Mouse (Mus musculus) heart, embryonic 13.5 days (tissue): ENCODE data around the gene Ppp1r12a. TPM values are rescaled to one million over a fixed set of nuclear protein-coding genes. Genes with fewer than 3 reads are reported as not detected.

Source experiments
- ATAC-seq: fragments of 200-750 bp; cut with Nextera tagmentation; 2 replicates; pipeline ENCODE4 v1.8.0; 2017; ENCODE audit warnings: moderate TSS enrichment; ENCODE audit not compliant: insufficient number of reproducible peaks, low FRiP score, low TSS enrichment; ENCODE audit errors: extremely low read depth
- H3K27ac ChIP-seq: fragments of 300-500 bp; sonication (generic); replicated peaks from 2 replicates; pipeline ENCODE4 v1.5.1; 2015; ENCODE audit warnings: moderate library complexity, mild to moderate bottlenecking, inconsistent platforms
- H3K27me3 ChIP-seq: fragments of 300-500 bp; sonication (generic); replicated peaks from 2 replicates; pipeline ENCODE4 v1.6.1; 2015; ENCODE audit warnings: mild to moderate bottlenecking, inconsistent platforms
- H3K36me3 ChIP-seq: fragments of 300-500 bp; sonication (generic); 2 replicates; pipeline ENCODE4 v1.6.1; 2015; ENCODE audit warnings: mild to moderate bottlenecking, inconsistent platforms
- H3K4me1 ChIP-seq: fragments of 300-500 bp; sonication (generic); 2 replicates; pipeline ENCODE4 v1.6.1; 2015; ENCODE audit warnings: inconsistent platforms
- H3K4me2 ChIP-seq: fragments of 300-500 bp; sonication (generic); 2 replicates; pipeline ENCODE4 v1.6.1; 2015; ENCODE audit warnings: inconsistent platforms, mild to moderate bottlenecking, moderate library complexity
- H3K4me3 ChIP-seq: fragments of 300-500 bp; sonication (generic); 2 replicates; pipeline ENCODE4 v1.5.1; 2015; ENCODE audit warnings: moderate library complexity, mild to moderate bottlenecking, inconsistent platforms
- H3K9ac ChIP-seq: fragments of 300-500 bp; sonication (generic); 2 replicates; pipeline ENCODE4 v1.6.1; 2015; ENCODE audit warnings: inconsistent platforms, mild to moderate bottlenecking, moderate library complexity
- H3K9me3 ChIP-seq: fragments of 300-500 bp; sonication (generic); 2 replicates; pipeline ENCODE4 v1.6.1; 2016; ENCODE audit warnings: inconsistent platforms
- WGBS: fragments of 180-500 bp; shearing (Covaris S2); methylation state at CpG from one replicate; pipeline ENCODE4 v1.1.7; 2015; ENCODE audit warnings: mixed read lengths; 5-methylcytosine and 5-hydroxymethylcytosine counted together
- polyA plus RNA-seq: library from polyadenylated mRNA; unstranded; fragments of >200 nt; fragmentation: Nextera tagmentation; extraction: Ambion mirVana; gene quantifications from 2 replicates; pipeline ENCODE4 v1.2.1, GENCODE M21; 2015

Ppp1r12a gene
- polyA plus RNA-seq: 88.1 and 100.0 TPM in 2 replicates

- Histone ChIP-seq H3K4me3 (peak within 1 kb of the TSS; percentile 95), H3K9me3 (no peaks in the 10 kb centered on the region), H3K4me2 (peak within 1 kb of the TSS; percentile 70), H3K27ac (peak within 1 kb of the TSS; percentile 100), H3K27me3 (no peaks in the 10 kb centered on the region), H3K36me3 (no peaks in the 10 kb centered on the region), H3K4me1 (peaks cover 29% of the 10 kb centered on the region), H3K9ac (peak within 1 kb of the TSS; percentile 100)
- WGBS: under 1% methylated on average over 72 of the region's 89 CpGs
- peak; percentile 90 for ATAC-seq
These were observed at the start of gene Ppp1r12a for GRCm38 (mm10) chr10:108161261-108162256. Ppp1r12a (plus strand) TSS chr10:108162193.

GRCm38 (mm10) chr10:108113361-108114237, 48.4 kb upstream of the Ppp1r12a start:
- ATAC-seq: peak; percentile 31; the same call in 1 of the 2 replicates
- H3K36me3 ChIP-seq: no peaks in the 10 kb centered on the region
- H3K9ac ChIP-seq: peak overlapping the region; percentile 74
- no peaks in the 10 kb centered on the region for H3K27me3 ChIP-seq
- WGBS: 17% methylated on average over 17 of the region's 17 CpGs
- peak overlapping the region; percentile 72 for H3K4me2 ChIP-seq
- peak overlapping the region; percentile 47 for H3K4me3 ChIP-seq
- peak overlapping the region; percentile 76 for H3K27ac ChIP-seq
- H3K4me1 ChIP-seq: peaks cover 18% of the 10 kb centered on the region
- no peaks in the 10 kb centered on the region for H3K9me3 ChIP-seq

- no peak overlapping the region for H3K4me3 ChIP-seq
- 75% methylated on average over 13 of the region's 13 CpGs for WGBS
- H3K4me1 ChIP-seq: peaks cover 6% of the 10 kb centered on the region
- no peak overlapping the region for H3K9ac ChIP-seq
- no peaks in the 10 kb centered on the region for H3K27me3 ChIP-seq
- no peak for ATAC-seq
- no peak overlapping the region for H3K27ac ChIP-seq
- H3K4me2 ChIP-seq: no peak overlapping the region
- H3K36me3 ChIP-seq: no peaks in the 10 kb centered on the region
- H3K9me3 ChIP-seq: no peaks in the 10 kb centered on the region
These were observed 43.5 kb upstream of the Ppp1r12a start for GRCm38 (mm10) chr10:108118200-108119163.

GRCm38 (mm10) chr10:108119416-108119815, 42.6 kb upstream of the Ppp1r12a start:
- 71% methylated on average over 1 of the region's 1 CpGs for WGBS
- H3K9ac ChIP-seq: no peak overlapping the region
- no peak overlapping the region for H3K4me2 ChIP-seq
- no peak overlapping the region for H3K4me3 ChIP-seq
- no peaks in the 10 kb centered on the region for H3K27me3 ChIP-seq
- H3K9me3 ChIP-seq: no peaks in the 10 kb centered on the region
- H3K36me3 ChIP-seq: no peaks in the 10 kb centered on the region
- H3K27ac ChIP-seq: no peak overlapping the region
- no peaks in the 10 kb centered on the region for H3K4me1 ChIP-seq
- ATAC-seq: no peak

- Histone ChIP-seq H3K4me3 (no peak overlapping the region), H3K27ac (no peak overlapping the region), H3K36me3 (no peaks in the 10 kb centered on the region), H3K9ac (no peak overlapping the region), H3K9me3 (no peaks in the 10 kb centered on the region), H3K27me3 (no peaks in the 10 kb centered on the region), H3K4me1 (no peaks in the 10 kb centered on the region), H3K4me2 (no peak overlapping the region)
- 80% methylated on average over 3 of the region's 3 CpGs for WGBS
- ATAC-seq: no peak
These were observed 36.9 kb upstream of the Ppp1r12a start for GRCm38 (mm10) chr10:108124934-108125599.

GRCm38 (mm10) chr10:108129167-108129566, 32.8 kb upstream of the Ppp1r12a start:
- Histone ChIP-seq H3K9ac (no peak overlapping the region), H3K4me3 (no peak overlapping the region), H3K4me1 (peaks cover 24% of the 10 kb centered on the region), H3K27me3 (no peaks in the 10 kb centered on the region), H3K4me2 (no peak overlapping the region), H3K9me3 (no peaks in the 10 kb centered on the region), H3K36me3 (no peaks in the 10 kb centered on the region), H3K27ac (no peak overlapping the region)
- ATAC-seq: no peak
- WGBS: 80% methylated on average over 3 of the region's 3 CpGs

GRCm38 (mm10) chr10:108131858-108132257, 30.1 kb upstream of the Ppp1r12a start:
- H3K27ac ChIP-seq: no peak overlapping the region
- H3K4me3 ChIP-seq: no peak overlapping the region
- peaks cover 26% of the 10 kb centered on the region for H3K4me1 ChIP-seq
- H3K27me3 ChIP-seq: no peaks in the 10 kb centered on the region
- ATAC-seq: no peak
- no peak overlapping the region for H3K4me2 ChIP-seq
- no peak overlapping the region for H3K9ac ChIP-seq
- no peaks in the 10 kb centered on the region for H3K36me3 ChIP-seq
- WGBS: 29% methylated on average over 6 of the region's 6 CpGs
- no peaks in the 10 kb centered on the region for H3K9me3 ChIP-seq

- Histone ChIP-seq H3K4me2 (no peak overlapping the region), H3K27ac (peak overlapping the region; percentile 61), H3K9ac (peak overlapping the region; percentile 11; the same call in 1 of the 2 replicates), H3K4me3 (no peak overlapping the region), H3K9me3 (no peaks in the 10 kb centered on the region), H3K27me3 (no peaks in the 10 kb centered on the region), H3K4me1 (peaks cover 26% of the 10 kb centered on the region), H3K36me3 (no peaks in the 10 kb centered on the region)
- no peak for ATAC-seq
- WGBS: 77% methylated on average over 6 of the region's 6 CpGs
These were observed 28.7 kb upstream of the Ppp1r12a start for GRCm38 (mm10) chr10:108133253-108133652.

GRCm38 (mm10) chr10:108133745-108134144, 28.2 kb upstream of the Ppp1r12a start:
- peak overlapping the region; percentile 33 for H3K4me2 ChIP-seq
- WGBS: 29% methylated on average over 5 of the region's 5 CpGs
- no peak for ATAC-seq

GRCm38 (mm10) chr10:108138347-108138746, 23.6 kb upstream of the Ppp1r12a start:
- Histone ChIP-seq H3K4me2 (no peak overlapping the region), H3K9me3 (no peaks in the 10 kb centered on the region), H3K36me3 (no peaks in the 10 kb centered on the region), H3K9ac (no peak overlapping the region), H3K27me3 (no peaks in the 10 kb centered on the region), H3K4me1 (peaks cover 10% of the 10 kb centered on the region), H3K27ac (no peak overlapping the region), H3K4me3 (no peak overlapping the region)
- 81% methylated on average over 5 of the region's 5 CpGs for WGBS
- no peak for ATAC-seq

More at GRCm38 (mm10) chr10:108133745-108134144, 28.2 kb upstream of the Ppp1r12a start:
- Histone ChIP-seq H3K9ac (peak overlapping the region; percentile 11; the same call in 1 of the 2 replicates), H3K36me3 (no peaks in the 10 kb centered on the region), H3K4me3 (no peak overlapping the region), H3K27me3 (no peaks in the 10 kb centered on the region), H3K4me1 (peaks cover 26% of the 10 kb centered on the region), H3K27ac (peak overlapping the region; percentile 61), H3K9me3 (no peaks in the 10 kb centered on the region)
